Mouse (Mus musculus): ENCODE measurements around the gene Gdf3.

DNA sequence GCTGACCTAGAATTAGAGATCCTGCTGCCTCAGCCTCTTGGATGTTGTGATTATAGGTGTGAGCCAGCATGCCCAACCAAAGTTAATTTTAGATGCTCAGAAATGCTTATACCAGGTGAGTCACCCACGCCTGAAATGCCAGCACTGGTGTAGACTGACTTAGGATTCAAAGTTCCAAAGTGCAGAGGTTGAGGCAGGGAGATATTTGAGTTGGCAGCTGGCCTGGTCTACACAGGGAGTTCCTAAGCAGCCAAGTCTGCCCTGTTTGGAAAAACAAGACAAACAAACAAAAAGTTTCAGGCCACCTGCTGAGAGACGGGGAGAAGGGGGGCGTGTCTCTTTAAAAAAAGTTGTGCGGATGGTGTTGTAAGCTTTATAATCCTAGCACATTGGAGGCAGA is 15.3 kb upstream of the Gdf3 start:
- TF ChIP-seq CTCF (IDR thresholded peaks at IDR 0.05; ENCODE audit: control insufficient read depth, insufficient read depth, insufficient replicate concordance, low read depth, low read length): no peak
- TF ChIP-seq POLR2A (IDR thresholded peaks at IDR 0.05; ENCODE audit: control insufficient read depth, low read depth, low read length): no peak
